Mouse (Mus musculus) cerebral cortex, adult 2 months (tissue): Measurements from ENCODE around the gene Fbxw8.

ENCODE experiments used
- WGBS: fragments of 180-500 bp; shearing (Covaris S2); methylation state at CpG from one replicate; pipeline ENCODE4 v1.1.7; 2018; 5-methylcytosine and 5-hydroxymethylcytosine counted together

Fbxw8 gene

DNA sequence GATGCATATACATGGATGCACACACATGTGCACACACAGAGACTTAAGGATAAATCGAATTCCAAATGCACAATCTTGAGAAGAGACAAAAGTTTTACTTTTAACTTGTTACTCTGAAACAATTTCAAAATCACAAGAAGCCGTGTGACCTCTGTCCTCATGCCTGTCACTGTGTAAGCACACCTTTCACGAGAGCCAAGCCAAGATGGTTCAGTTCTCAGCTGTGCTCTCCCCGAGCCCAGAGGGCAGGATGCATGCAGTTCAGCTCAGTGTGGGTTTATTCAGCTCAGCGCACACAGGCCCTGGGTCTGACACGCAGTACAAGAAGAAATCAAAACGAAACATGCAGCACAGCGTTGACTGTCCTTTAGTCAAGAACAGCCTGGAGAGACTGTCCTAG, 49.7 kb downstream of the Fbxw8 start:
- 89% methylated on average over 8 of the region's 8 CpGs for WGBS

DNA sequence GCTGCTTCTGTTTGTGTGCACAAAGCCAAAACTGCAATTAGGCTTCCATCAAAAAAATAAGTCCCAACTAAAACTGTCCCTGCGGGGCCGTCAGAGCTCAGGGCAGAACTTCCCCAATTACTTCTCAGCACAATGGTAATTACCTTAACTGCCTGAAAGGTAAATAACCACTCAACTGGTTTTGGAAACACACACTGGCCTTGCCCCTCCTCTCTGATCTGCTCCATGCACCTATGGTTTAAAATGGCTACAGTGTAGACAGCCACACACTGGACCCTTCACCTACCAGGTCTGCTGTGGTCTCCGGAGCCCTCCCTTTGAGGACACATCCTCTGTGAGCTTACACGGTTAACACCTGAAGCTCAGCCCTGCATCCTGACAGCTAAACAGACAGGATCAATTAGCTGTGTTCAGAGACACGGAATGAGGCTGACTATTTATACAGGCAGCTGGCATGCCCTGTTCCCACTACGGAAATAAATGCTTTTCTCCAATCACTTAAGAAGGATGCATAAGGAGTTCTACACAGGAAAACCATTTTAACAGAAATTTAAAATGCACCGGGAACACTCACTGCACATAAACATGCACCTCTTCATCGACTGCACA, 55.3 kb downstream of the Fbxw8 start:
- 60% methylated on average over 8 of the region's 8 CpGs for WGBS

DNA sequence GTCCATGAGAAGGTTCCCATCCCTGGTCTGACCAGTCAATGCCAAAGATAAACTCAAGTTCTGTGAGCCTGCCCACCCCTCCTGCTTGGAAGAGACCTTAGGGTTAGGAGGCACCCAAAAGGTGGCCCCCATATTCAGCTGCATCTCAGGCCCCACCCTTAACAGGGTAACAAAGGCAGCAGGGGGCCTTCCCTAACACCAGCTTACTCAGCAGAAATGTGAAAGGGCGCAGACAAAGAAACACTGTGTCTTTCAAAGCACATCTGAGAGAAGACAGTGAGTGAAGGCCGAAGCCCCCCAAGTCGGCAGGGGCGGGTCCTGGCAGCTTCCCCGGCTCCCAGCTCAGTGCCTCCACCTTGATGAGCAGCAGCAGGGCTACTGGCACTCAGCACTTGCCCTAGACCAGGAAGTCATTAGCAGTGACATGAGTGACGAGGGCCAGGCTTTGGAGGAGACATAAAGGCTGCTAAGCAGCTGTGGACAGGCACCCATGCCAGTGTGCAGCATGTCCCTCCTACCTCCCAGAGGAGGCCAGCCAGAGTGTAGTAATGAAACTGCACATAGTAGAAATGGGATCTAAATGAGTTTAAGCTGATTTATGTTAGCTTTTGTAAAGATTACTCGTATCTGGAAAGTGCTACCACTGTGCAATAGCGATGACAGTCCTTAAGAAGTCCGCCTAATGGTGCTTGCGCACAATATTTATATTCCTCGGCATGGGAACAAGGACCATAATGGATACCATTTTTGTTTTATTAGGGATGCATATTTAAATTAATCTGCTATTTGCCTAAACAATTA, 56.0 kb downstream of the Fbxw8 start:
- 78% methylated on average over 11 of the region's 11 CpGs for WGBS

DNA sequence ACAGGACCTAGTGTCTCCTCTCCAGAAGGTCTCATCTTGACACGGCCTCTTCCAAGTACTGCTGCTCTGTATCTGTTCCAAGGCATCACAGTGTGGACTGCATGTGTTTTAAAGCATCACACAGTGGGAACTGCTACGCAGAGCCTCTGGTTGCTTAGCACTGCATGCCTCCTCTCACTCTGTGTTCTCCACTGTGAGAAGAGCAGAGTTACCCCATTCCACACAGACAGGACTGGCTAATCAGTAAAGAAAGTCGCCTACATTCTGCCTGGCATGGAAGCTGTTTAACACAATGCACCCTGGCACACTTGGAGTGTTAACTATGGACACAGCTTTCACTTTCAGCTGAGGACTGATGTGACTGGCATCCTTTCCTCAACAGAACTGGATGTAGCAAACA, 58.9 kb downstream of the Fbxw8 start:
- WGBS: 35% methylated on average over 3 of the region's 3 CpGs

GRCm38 (mm10) chr5:118095849-118096248, 59.4 kb downstream of the Fbxw8 start:
- 76% methylated on average over 4 of the region's 4 CpGs for WGBS

DNA sequence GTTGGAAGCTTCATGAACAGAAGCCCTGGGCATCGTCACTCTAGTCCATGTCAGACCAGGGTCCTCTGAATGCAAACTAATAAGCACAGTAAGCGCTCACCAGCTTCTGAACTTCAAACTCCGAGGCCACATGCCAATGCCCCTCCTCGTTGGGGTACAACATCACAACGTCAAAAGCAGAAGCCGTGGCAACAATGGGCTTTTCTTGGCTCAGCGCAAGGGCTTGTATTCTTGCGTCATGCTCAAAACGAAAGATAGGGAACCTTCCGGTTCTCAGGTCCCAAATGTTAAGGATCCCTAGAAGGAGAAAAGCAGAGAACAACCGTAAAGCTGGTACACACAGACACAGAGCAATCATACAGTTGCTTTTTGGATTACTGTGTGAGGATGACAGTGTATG, 59.8 kb downstream of the Fbxw8 start:
- 70% methylated on average over 11 of the region's 11 CpGs for WGBS

GRCm38 (mm10) chr5:118093321-118094035, 61.8 kb downstream of the Fbxw8 start:
- WGBS: 58% methylated on average over 11 of the region's 11 CpGs

GRCm38 (mm10) chr5:118090837-118091236, 64.4 kb downstream of the Fbxw8 start:
- WGBS: 94% methylated on average over 2 of the region's 2 CpGs

- 93% methylated on average over 6 of the region's 6 CpGs for WGBS
Observed at GRCm38 (mm10) chr5:118090101-118090500, 65.2 kb downstream of the Fbxw8 start.

GRCm38 (mm10) chr5:118089102-118089501, 66.2 kb downstream of the Fbxw8 start:
- 58% methylated on average over 7 of the region's 7 CpGs for WGBS

- WGBS: 76% methylated on average over 7 of the region's 7 CpGs
Observed at GRCm38 (mm10) chr5:118086956-118087355, 68.3 kb downstream of the Fbxw8 start.

GRCm38 (mm10) chr5:118085313-118085712, 70.0 kb downstream of the Fbxw8 start:
- 71% methylated on average over 7 of the region's 7 CpGs for WGBS

- 45% methylated on average over 10 of the region's 10 CpGs for WGBS
Observed at GRCm38 (mm10) chr5:118084171-118084727, 71.0 kb downstream of the Fbxw8 start.

- 30% methylated on average over 12 of the region's 12 CpGs for WGBS
Observed at GRCm38 (mm10) chr5:118083060-118083638, 72.1 kb downstream of the Fbxw8 start.

- WGBS: 83% methylated on average over 6 of the region's 6 CpGs
Observed at GRCm38 (mm10) chr5:118081996-118082395, 73.3 kb downstream of the Fbxw8 start.

DNA sequence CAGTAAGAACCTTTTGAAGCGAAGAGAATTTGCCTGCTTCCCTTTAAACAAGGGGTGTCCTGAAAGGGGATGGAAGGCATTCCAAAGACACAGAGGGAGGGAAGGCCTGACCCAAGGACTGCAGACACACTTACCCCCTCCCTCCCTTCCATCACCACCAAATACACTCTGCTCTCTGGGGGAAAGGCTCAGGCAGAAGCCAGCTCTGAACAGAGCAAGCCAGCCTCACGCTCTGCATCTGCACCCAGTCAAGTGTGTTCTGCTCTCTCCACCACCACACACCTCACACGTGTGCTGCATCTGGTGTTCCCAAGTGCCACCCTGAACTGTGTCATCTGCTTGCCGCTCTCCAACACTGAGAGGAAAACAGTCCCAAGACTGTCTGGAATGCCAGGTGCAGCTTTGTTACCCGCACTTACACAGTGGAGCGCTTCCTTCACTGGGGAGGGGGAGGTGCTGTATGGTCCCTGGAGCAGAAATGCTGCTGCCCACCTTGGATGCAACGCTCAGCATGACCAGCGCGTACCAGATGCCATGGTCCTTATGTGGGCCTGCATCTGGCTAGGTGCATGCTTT, 73.8 kb downstream of the Fbxw8 start:
- 78% methylated on average over 9 of the region's 9 CpGs for WGBS

DNA sequence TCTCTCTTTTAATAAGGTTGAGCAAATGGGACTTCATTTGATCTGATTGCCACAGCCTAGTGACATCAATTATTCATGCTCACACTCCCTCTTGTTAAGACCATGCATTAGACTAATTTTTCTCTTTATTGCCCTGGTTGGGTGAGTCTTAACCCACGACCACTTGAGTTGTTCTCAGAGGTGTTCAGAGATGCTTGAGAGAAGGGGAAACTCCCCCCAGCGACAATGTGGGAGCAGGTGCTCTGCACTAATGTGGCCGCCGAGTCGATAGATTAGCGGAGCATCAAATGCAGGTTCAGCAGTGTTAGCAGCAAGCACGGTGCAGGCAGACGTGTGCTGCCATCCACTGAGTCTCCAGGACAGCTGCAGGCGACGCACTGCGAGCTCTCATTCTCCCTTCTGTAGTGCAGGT, 75.4 kb downstream of the Fbxw8 start:
- WGBS: 68% methylated on average over 11 of the region's 11 CpGs

DNA sequence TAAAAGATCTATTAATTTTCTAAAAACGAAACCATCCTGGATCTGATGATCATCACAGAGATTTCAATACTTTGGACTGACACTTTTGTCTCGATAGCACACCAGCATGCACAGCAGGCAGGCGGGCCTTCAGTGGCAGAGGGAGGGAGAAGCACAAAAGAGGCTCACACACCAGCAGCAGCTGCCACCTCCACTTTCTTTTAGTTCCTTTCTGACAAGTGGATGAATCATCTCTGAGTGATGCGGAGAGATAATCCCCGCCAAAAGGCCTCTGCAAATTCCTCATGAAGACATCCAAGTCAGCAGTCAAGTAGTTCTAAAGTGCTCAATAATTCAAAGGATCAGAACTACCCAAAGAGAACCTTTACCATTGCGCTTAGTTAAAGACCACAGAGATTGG, 75.9 kb downstream of the Fbxw8 start:
- WGBS: 47% methylated on average over 6 of the region's 6 CpGs

DNA sequence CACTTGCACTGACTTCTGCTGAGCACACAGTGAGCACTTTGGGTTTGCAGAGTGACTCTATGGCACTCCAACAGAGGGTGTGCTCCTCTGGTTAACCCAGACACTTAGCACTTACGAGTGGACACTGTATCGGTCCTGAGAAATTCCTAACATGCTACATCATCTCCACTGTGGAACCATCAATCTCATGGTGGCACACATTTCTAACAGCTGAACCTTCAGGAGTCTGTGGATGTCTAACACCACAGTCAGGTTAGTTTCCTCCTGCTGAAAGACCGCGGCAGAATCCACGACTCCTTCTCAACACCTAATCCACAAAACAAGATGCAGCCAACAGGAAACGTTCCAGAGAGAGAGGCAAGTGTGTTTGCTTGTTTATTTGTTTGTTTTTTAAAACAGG, 76.7 kb downstream of the Fbxw8 start:
- 91% methylated on average over 6 of the region's 6 CpGs for WGBS

- 50% methylated on average over 15 of the region's 15 CpGs for WGBS
Observed at GRCm38 (mm10) chr5:118076721-118077592, 78.3 kb downstream of the Fbxw8 start.
